Mouse (Mus musculus): Measurements from ENCODE around the gene 9530077C05Rik.
"Not testable (repeated sequence)": the region's sequence is repeated elsewhere in the genome, so short reads cannot be mapped to it uniquely, and the experiment has no call there.

Gene 9530077C05Rik

GRCm38 (mm10) chr9:22408344-22408743 is 3.0 kb upstream of the 9530077C05Rik start:
- in situ Hi-C loops (cut with MboI; ENCODE audit: low pct_unique_long_range_greater_than_20kb in 1 of 2, low sequenced_read_pairs in 2 of 2, unreplicated experiment in 1 of 2) = not testable (repeated sequence)

GRCm38 (mm10) chr9:22409501-22409900 is 1.8 kb upstream of the 9530077C05Rik start:
- in situ Hi-C loops (cut with MboI; ENCODE audit: low pct_unique_long_range_greater_than_20kb in 1 of 2, low sequenced_read_pairs in 2 of 2, unreplicated experiment in 1 of 2) = no loop called here

- in situ Hi-C loops (cut with MboI; ENCODE audit: low pct_unique_long_range_greater_than_20kb in 1 of 2, low sequenced_read_pairs in 2 of 2, unreplicated experiment in 1 of 2) = no loop called here
Measured at GRCm38 (mm10) chr9:22416187-22416586, 4.9 kb downstream of the 9530077C05Rik start.

DNA sequence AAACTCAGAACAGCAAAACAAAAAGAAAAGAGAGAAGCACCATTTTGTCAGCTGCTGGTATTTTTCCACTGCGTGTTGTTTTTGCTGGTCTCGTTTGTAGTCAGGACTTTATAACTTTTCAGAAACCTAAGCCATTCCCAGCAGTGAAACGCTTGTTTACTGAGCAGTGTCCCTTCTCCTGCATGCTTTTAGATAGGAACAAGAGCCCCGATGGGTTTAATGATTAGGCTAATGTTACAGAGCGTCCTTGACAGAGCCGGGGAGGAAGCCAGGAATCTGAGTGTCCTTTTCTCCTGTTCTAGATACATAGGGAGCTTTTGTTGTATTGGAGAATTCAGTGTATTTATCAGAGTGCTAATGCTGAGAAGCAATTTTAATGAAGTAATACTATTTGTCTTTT is 6.2 kb downstream of the 9530077C05Rik start:
- in situ Hi-C loops (cut with MboI; ENCODE audit: low pct_unique_long_range_greater_than_20kb in 1 of 2, low sequenced_read_pairs in 2 of 2, unreplicated experiment in 1 of 2) = no loop called here

DNA sequence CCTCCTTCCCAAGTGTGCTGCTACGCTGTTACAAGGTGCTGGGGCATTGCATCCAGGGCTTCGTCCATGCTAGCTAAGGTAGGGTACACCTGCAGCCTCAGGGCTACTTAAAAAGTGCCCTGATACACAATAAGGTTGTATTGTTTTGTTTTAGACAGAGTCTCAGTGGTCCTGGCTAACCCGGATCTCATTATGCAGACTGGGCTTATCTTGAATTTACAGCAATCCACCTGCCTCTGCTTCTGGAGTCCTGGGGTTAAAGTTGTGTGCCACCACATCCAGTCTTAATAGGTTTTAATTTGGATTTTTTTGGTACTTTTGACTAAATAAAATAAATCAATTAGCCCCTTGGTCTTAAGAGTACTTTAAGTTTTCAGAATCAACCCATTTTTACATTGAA is 8.6 kb downstream of the 9530077C05Rik start:
- in situ Hi-C loops (cut with MboI; ENCODE audit: low pct_unique_long_range_greater_than_20kb in 1 of 2, low sequenced_read_pairs in 2 of 2, unreplicated experiment in 1 of 2) = no loop called here

- in situ Hi-C loops (cut with MboI; ENCODE audit: low pct_unique_long_range_greater_than_20kb in 1 of 2, low sequenced_read_pairs in 2 of 2, unreplicated experiment in 1 of 2) = no loop called here
Measured at GRCm38 (mm10) chr9:22420491-22420890, 9.2 kb downstream of the 9530077C05Rik start.

GRCm38 (mm10) chr9:22422559-22422958 is 11.2 kb downstream of the 9530077C05Rik start:
- in situ Hi-C loops (cut with MboI; ENCODE audit: low pct_unique_long_range_greater_than_20kb in 1 of 2, low sequenced_read_pairs in 2 of 2, unreplicated experiment in 1 of 2) = no loop called here

DNA sequence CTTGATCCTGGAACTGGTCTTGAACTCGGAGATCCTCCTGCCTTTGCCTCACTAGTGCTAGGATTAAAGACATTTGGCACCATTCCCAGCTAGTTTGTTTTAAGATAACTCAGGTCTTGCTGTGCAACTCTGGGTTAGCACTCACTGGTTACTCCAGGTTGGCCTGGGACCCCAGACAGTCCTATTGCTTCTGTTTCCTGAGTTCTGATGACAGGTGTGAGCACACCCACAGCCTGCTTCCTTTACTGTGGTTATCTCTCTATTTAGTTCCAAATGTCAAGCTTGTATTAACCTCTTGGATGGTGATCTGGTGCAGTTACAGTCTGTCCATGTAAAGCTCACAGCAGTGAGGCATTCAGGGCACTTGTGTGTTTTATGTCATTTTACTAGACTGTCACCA is 12.2 kb downstream of the 9530077C05Rik start:
- in situ Hi-C loops (cut with MboI; ENCODE audit: low pct_unique_long_range_greater_than_20kb in 1 of 2, low sequenced_read_pairs in 2 of 2, unreplicated experiment in 1 of 2) = no loop called here

GRCm38 (mm10) chr9:22424196-22424595 is 12.9 kb downstream of the 9530077C05Rik start:
- in situ Hi-C loops (cut with MboI; ENCODE audit: low pct_unique_long_range_greater_than_20kb in 1 of 2, low sequenced_read_pairs in 2 of 2, unreplicated experiment in 1 of 2) = no loop called here

GRCm38 (mm10) chr9:22424719-22425118 is 13.4 kb downstream of the 9530077C05Rik start:
- in situ Hi-C loops (cut with MboI; ENCODE audit: low pct_unique_long_range_greater_than_20kb in 1 of 2, low sequenced_read_pairs in 2 of 2, unreplicated experiment in 1 of 2) = no loop called here

DNA sequence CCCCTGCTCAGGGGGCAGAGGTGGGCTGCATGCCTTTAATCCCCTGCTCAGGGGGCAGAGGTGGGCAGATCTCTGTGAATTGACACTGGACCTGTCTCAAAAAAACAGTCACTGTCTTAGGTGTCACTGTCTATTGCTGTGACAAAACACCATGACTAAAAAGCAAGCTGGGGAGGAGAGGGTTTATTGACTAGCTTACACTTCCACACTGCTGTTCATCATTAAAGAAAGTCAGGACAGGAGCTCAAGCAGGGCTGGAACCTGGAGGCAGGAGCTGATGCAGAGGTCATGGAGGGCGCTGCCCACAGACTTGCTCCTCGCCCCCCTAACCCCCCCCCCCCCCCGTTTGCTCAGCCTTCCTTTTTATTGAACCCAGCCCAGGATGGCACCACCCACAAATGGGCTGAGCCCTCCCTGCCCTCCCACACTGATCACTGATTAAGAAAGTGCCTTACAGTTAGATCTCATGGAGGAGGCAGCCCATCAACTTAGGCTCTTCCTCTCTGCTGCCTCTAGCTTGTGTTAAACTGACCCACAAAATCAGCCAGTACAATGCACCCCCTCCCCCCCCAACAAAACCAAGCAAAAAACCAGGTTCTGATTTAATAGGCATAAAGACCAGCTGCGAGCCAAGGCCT is 16.8 kb downstream of the 9530077C05Rik start:
- in situ Hi-C loops (cut with MboI; ENCODE audit: low pct_unique_long_range_greater_than_20kb in 1 of 2, low sequenced_read_pairs in 2 of 2, unreplicated experiment in 1 of 2) = no loop called here

DNA sequence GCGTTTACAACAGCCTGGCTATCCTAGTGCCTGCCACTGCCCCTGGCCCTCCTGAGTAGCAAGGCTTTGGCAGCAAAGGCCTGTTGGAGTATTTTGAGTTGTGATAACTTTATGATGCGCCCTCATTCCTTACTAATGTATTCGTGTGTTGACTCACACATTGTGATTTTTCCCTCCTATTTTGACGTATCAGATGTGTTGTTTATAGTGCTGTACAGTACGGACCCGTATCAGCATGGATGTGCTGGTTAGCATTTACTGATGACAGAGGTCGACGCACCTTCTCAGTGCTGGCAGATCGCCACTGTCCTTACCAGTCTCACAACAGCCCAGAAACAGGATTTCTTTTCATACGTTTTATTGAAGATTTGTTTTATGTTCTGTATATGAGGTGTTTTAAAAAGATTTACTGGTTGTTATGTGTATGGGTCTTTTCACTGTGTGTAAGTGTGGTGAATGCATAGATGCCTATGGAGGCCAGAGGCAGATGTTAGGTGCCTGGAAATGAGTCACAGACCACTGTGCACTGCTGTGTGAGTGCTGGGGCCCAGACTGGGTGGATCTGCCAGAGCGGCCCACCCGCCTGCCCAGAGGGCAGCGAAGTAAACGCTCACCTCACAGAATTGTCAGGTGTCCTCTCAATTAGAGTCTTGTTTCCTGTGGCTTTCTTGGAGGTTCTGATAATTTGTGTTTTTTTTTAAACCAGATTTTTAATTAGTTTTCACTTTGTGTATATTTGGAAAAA is 17.5 kb downstream of the 9530077C05Rik start:
- in situ Hi-C loops (cut with MboI; ENCODE audit: low pct_unique_long_range_greater_than_20kb in 1 of 2, low sequenced_read_pairs in 2 of 2, unreplicated experiment in 1 of 2) = no loop called here

DNA sequence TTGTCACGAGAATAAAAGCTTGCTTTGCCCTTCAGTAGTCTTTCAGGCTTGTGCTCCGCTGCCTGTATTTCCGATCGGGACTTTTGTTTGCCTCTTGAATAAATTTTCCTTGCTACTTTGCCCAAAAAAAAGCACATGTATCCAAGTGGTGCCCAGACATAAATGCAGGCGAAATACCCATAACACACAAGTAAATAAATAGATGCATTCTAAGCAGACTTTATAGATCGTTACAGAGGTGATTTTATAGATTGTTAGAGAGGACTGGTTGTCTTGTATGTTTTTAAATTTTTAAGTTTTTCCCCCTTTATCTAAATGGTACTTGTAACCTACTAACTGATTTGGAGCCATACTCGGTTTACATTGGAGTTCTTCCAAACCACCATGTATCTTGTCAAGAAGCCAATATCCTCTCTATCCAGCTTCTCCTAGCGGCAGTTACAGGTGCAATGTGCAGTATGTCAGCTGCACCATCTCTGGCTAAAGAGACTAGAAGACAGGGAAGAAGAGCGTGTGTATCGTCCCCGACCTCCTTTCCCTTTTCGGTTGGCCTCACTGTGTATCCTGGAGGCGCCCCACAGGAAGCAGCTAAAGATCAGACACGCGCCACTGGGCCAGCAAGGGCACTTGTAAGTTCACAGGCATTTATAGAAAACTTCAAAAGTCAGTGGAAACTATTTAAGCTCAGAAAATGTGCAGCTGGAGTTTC is 18.4 kb downstream of the 9530077C05Rik start:
- in situ Hi-C loops (cut with MboI; ENCODE audit: low pct_unique_long_range_greater_than_20kb in 1 of 2, low sequenced_read_pairs in 2 of 2, unreplicated experiment in 1 of 2) = no loop called here

DNA sequence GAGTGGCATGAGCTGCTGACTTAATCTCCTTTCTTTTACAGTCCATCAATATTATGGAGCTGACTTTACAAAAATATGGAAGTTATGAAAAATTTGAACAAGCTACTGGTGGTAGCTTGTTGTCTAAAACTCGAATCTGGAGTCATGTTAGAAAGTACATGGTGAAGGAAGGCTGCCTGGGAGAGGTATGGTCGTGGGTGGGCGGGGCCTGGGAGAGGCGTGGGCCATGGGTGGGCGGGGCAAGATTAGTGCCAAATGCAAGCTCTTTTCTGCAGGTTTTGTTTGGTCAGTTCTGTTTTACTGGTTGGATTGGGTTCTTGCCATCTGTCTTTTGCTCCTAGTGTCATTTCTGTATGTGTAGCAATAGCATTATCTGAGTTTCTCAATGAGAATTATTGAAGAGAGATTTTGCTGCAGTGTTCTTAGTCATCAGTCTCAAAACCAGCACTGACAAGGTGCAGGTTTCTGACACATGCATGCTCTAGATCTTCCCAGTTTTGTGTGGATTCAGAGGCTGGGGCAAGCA is 19.1 kb downstream of the 9530077C05Rik start:
- in situ Hi-C loops (cut with MboI; ENCODE audit: low pct_unique_long_range_greater_than_20kb in 1 of 2, low sequenced_read_pairs in 2 of 2, unreplicated experiment in 1 of 2) = no loop called here

- in situ Hi-C loops (cut with MboI; ENCODE audit: low pct_unique_long_range_greater_than_20kb in 1 of 2, low sequenced_read_pairs in 2 of 2, unreplicated experiment in 1 of 2) = no loop called here
Measured at GRCm38 (mm10) chr9:22433221-22433620, 21.9 kb downstream of the 9530077C05Rik start.

DNA sequence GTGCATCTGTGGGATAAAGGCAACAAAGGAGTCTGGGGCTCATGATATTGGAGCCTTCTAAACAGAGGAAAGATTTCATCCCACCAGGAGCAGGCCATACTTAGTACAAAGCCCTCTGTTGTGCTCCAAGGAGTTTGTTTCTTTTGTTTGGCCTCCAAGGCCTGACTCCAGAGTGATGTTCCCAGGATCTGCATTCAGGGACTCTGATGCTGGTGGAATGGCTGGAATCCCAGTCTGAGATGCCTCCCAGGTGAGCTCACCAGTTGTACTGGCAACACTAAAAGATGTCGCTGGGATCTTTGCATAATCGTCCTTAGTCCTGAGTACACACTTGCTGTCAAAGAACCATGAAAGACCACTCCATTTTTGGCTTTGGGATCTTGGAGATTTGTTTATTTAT is 22.8 kb downstream of the 9530077C05Rik start:
- in situ Hi-C loops (cut with MboI; ENCODE audit: low pct_unique_long_range_greater_than_20kb in 1 of 2, low sequenced_read_pairs in 2 of 2, unreplicated experiment in 1 of 2) = no loop called here

GRCm38 (mm10) chr9:22438826-22439225 is 27.5 kb downstream of the 9530077C05Rik start:
- in situ Hi-C loops (cut with MboI; ENCODE audit: low pct_unique_long_range_greater_than_20kb in 1 of 2, low sequenced_read_pairs in 2 of 2, unreplicated experiment in 1 of 2) = no loop called here

DNA sequence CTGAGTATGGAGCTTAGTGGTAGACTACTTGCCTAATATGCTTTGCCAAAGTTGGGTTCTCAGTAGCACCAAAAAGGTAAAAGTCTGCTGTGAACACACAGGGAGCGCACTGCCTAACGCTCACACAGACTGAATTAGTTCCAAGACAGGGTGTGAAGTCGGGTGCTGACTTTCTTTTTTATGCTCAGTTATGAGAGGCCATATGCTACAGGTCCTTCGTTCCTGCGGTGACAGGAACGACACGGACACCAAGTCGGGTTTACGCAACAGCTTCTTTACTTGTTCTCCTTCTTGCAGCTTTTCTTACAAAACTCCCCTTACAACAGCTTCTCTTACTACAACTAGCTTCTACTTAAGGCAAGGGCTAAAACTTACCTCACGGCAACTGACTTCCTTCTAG is 31.8 kb downstream of the 9530077C05Rik start:
- in situ Hi-C loops (cut with MboI; ENCODE audit: low pct_unique_long_range_greater_than_20kb in 1 of 2, low sequenced_read_pairs in 2 of 2, unreplicated experiment in 1 of 2) = no loop called here

DNA sequence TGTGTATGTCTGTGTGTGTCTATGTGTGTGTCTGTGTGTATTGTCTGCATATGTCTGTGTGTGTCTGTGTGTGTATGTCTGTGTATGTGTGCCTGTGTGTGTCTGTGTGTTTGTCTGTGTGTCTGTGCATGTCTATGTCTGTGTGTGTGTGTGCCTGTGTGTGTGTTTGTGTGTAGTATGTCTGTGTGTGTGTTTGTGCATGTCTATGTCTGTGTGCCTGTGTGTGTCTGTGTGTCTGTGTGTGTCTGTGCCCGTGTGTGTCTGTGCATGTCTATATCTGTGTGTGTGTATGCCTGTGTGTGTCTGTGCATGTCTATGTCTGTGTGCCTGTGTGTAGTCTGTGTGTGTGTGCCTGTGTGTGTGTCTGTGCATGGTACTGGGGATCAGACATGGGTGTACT is 33.8 kb downstream of the 9530077C05Rik start:
- in situ Hi-C loops (cut with MboI; ENCODE audit: low pct_unique_long_range_greater_than_20kb in 1 of 2, low sequenced_read_pairs in 2 of 2, unreplicated experiment in 1 of 2) = no loop called here

Measured in mouse embryonic stem cell (cell line).